Mouse (Mus musculus) cerebellum, adult 2 months (tissue): ENCODE data around the gene Cars2.

ENCODE experiments used
- CTCF ChIP-seq: fragments of 200-500 bp; IDR thresholded peaks from 2 replicates; pipeline ENCODE4 v1.5.1; 2011; ENCODE audit warnings: low read depth, mild to moderate bottlenecking, control low read depth, low read length, moderate library complexity, borderline replicate concordance; ENCODE audit not compliant: insufficient read depth
- POLR2A ChIP-seq: fragments of 200-500 bp; IDR thresholded peaks from 2 replicates; pipeline ENCODE4 v1.6.1; 2011; ENCODE audit warnings: low read length, control low read depth, borderline replicate concordance; ENCODE audit not compliant: insufficient read depth

GRCm38 (mm10) chr8:11540182-11540581 is 10.4 kb downstream of the Cars2 start:
- TF ChIP-seq CTCF (no peak), POLR2A (no peak)
